Mouse (Mus musculus) small intestine, adult 2 months (tissue): ENCODE measurements at regions not wholly inside any gene's neighbourhood (a gene's known extent, or its start where the extent isn't known, plus 50 kb on each side); places are given as distances from the start of the nearest gene placed in this dataset.

Source experiments
- H3K27ac ChIP-seq: fragments of 200-500 bp; 2 replicates; pipeline ENCODE4 v1.5.1; 2012; ENCODE audit warnings: low read depth, low read length, control low read depth, inconsistent platforms; ENCODE audit not compliant: insufficient read depth
- H3K27me3 ChIP-seq: fragments of 200-500 bp; 2 replicates; pipeline ENCODE4 v1.6.1; 2012; ENCODE audit warnings: mild to moderate bottlenecking, moderate library complexity, low read length, inconsistent platforms; ENCODE audit not compliant: control insufficient read depth, insufficient read depth
- H3K36me3 ChIP-seq: fragments of 200-500 bp; 2 replicates; pipeline ENCODE4 v1.6.1; 2012; ENCODE audit warnings: mild to moderate bottlenecking, low read length, control low read depth, inconsistent platforms; ENCODE audit not compliant: control insufficient read depth, insufficient read depth
- H3K4me1 ChIP-seq: fragments of 200-500 bp; 2 replicates; pipeline ENCODE4 v1.6.1; 2012; ENCODE audit warnings: low read length, inconsistent platforms, mixed read lengths; ENCODE audit not compliant: control insufficient read depth, insufficient read depth, insufficient read length
- H3K4me3 ChIP-seq: fragments of 200-500 bp; 2 replicates; pipeline ENCODE4 v1.5.1; 2012; ENCODE audit warnings: low read depth, mild to moderate bottlenecking, control low read depth, inconsistent platforms, low read length, moderate library complexity
- CTCF ChIP-seq: fragments of 200-500 bp; IDR thresholded peaks from 2 replicates; pipeline ENCODE4 v1.5.1; 2012; ENCODE audit warnings: low read depth, mild to moderate bottlenecking, control low read depth, inconsistent platforms, low read length, moderate library complexity, mixed read lengths; ENCODE audit not compliant: insufficient replicate concordance, insufficient read length; ENCODE audit errors: extremely low read depth
- POLR2A ChIP-seq: fragments of 200-500 bp; IDR thresholded peaks from 2 replicates; pipeline ENCODE4 v1.6.1; 2012; ENCODE audit warnings: low read depth, mild to moderate bottlenecking, control low read depth, inconsistent platforms, low read length, moderate library complexity
- WGBS: fragments of 180-500 bp; shearing (Covaris S2); methylation state at CpG from one replicate; pipeline ENCODE4 v1.1.7; 2018; 5-methylcytosine and 5-hydroxymethylcytosine counted together

GRCm38 (mm10) chr7:117303705-117304104 is 77.1 kb upstream of the Xylt1 start:
- no peaks in the 10 kb centered on the region for H3K36me3 ChIP-seq
- no peaks in the 10 kb centered on the region for H3K4me1 ChIP-seq
- TF ChIP-seq CTCF = no peak
- no peak for TF ChIP-seq POLR2A
- H3K27me3 ChIP-seq = no peaks in the 10 kb centered on the region
- no peak overlapping the region for H3K27ac ChIP-seq
- 25% methylated on average over 2 of the region's 2 CpGs for WGBS
- H3K4me3 ChIP-seq = no peak overlapping the region

GRCm38 (mm10) chr7:117310586-117311200 is 70.1 kb upstream of the Xylt1 start:
- Histone ChIP-seq H3K4me3 (no peak overlapping the region), H3K27me3 (no peaks in the 10 kb centered on the region), H3K36me3 (no peaks in the 10 kb centered on the region), H3K4me1 (no peaks in the 10 kb centered on the region), H3K27ac (no peak overlapping the region)
- WGBS = 81% methylated on average over 2 of the region's 2 CpGs
- no peak for TF ChIP-seq CTCF
- no peak for TF ChIP-seq POLR2A

- Histone ChIP-seq H3K4me1 (no peaks in the 10 kb centered on the region), H3K27me3 (no peaks in the 10 kb centered on the region), H3K27ac (no peak overlapping the region), H3K4me3 (no peak overlapping the region), H3K36me3 (no peaks in the 10 kb centered on the region)
- 65% methylated on average over 4 of the region's 4 CpGs for WGBS
- TF ChIP-seq POLR2A (no peak), CTCF (no peak)
Observed at GRCm38 (mm10) chr7:117311316-117311715, 69.5 kb upstream of the Xylt1 start.

GRCm38 (mm10) chr7:117316126-117316805 is 64.5 kb upstream of the Xylt1 start:
- H3K4me3 ChIP-seq = no peak overlapping the region
- WGBS = 73% methylated on average over 5 of the region's 5 CpGs
- H3K27ac ChIP-seq = no peak overlapping the region
- H3K4me1 ChIP-seq = no peaks in the 10 kb centered on the region
- no peaks in the 10 kb centered on the region for H3K27me3 ChIP-seq
- no peaks in the 10 kb centered on the region for H3K36me3 ChIP-seq
- TF ChIP-seq POLR2A (no peak), CTCF (no peak)

- no peak for TF ChIP-seq POLR2A
- no peak for TF ChIP-seq CTCF
- Histone ChIP-seq H3K27me3 (no peaks in the 10 kb centered on the region), H3K4me1 (no peaks in the 10 kb centered on the region), H3K4me3 (no peak overlapping the region), H3K27ac (no peak overlapping the region), H3K36me3 (no peaks in the 10 kb centered on the region)
- 38% methylated on average over 2 of the region's 2 CpGs for WGBS
Observed at GRCm38 (mm10) chr7:117317362-117317761, 63.4 kb upstream of the Xylt1 start.

- Histone ChIP-seq H3K36me3 (no peaks in the 10 kb centered on the region), H3K4me3 (no peak overlapping the region), H3K27ac (no peak overlapping the region), H3K4me1 (no peaks in the 10 kb centered on the region), H3K27me3 (no peaks in the 10 kb centered on the region)
- TF ChIP-seq CTCF = no peak
- TF ChIP-seq POLR2A = no peak
- 58% methylated on average over 6 of the region's 6 CpGs for WGBS
Observed at GRCm38 (mm10) chr7:117320552-117320951, 60.2 kb upstream of the Xylt1 start.
